Mouse (Mus musculus) E14TG2a.4 (cell line): ENCODE data around the gene Chd1.

ENCODE experiments used
- CTCF ChIP-seq: conservative IDR thresholded peaks from 2 replicates; pipeline ENCODE4 v1.5.1; 2014; ENCODE audit warnings: low read length
- POU5F1 ChIP-seq: IDR thresholded peaks from 2 replicates; pipeline ENCODE4 v1.6.1; 2014; ENCODE audit warnings: low read length, borderline replicate concordance

- TF ChIP-seq CTCF, result no peak
- no peak for TF ChIP-seq POU5F1
Measured at GRCm38 (mm10) chr17:15701505-15701904, 3.3 kb upstream of the Chd1 start.
